Mouse (Mus musculus): Measurements from ENCODE around the gene Cdc42se2.
A peak's percentile ranks its signal among the peaks of the same experiment; 100 is the strongest.

Gene Cdc42se2

GRCm38 (mm10) chr11:54699972-54700371 is 87.5 kb downstream of the Cdc42se2 start:
- DNase-seq = no peak

- no peak for DNase-seq
Observed at GRCm38 (mm10) chr11:54698636-54699035, 88.8 kb downstream of the Cdc42se2 start.

DNA sequence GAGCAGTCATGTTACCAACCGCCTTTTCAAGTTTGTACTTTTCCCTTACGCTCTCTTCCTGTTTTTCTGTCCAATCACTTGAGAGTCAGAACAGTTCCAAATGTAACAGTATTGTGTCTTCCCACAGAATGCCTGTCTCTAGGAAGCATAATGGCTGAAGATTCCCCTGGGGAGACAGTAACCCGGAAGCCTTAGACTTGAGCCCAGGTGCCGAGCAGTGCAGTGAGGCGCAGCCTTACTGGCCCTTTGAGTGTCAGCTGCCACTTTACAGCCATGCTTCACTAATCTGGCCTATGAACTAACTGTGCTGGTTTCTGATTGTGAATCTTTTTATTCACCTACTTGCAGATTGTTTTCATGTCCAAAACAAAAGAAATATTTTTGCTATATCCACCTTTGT is 89.9 kb downstream of the Cdc42se2 start:
- DNase-seq = no peak

DNA sequence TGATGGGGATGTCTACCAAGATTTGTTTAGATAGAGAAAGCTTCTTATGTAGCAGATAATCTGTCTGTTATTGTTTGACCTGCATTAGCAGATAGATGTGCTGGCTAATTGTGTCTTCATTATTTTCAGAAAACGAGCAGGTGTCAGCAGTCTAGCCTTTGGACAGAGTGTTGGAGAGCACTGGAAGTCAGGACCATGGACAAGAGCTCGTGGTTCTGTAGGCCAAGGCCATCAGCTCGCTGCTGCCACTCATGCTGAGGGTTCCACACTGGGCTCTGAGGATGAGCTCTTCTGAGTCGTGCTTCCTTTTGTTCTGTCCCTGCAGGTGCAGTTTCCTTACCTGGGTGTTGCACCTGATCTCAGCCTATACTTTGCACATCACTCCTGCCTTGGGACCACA is 91.5 kb downstream of the Cdc42se2 start:
- peak; percentile 15 for DNase-seq

- DNase-seq = peak; percentile 27
Observed at GRCm38 (mm10) chr11:54694291-54694690, 93.2 kb downstream of the Cdc42se2 start.

GRCm38 (mm10) chr11:54693696-54694095 is 93.8 kb downstream of the Cdc42se2 start:
- DNase-seq = no peak

DNA sequence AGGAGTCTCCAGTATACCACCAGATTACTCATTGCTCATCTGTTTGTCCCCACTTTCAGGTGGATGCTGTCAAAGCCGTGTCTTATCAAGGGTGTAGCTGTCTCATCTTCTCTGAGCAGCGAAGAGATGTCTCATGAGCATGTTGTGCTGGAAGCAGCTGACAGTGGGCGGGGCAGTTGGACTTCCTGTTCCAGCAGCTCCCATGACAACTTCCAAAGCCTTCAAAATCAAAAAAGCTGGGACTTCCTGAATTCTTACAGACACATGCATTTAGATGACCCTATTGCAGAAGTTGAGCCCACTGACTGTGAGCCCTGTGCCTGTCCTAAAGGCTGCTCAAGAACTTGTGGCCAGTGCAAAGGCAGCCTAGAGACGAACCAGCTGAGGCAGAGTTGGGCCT is 96.3 kb downstream of the Cdc42se2 start:
- DNase-seq = no peak

DNA sequence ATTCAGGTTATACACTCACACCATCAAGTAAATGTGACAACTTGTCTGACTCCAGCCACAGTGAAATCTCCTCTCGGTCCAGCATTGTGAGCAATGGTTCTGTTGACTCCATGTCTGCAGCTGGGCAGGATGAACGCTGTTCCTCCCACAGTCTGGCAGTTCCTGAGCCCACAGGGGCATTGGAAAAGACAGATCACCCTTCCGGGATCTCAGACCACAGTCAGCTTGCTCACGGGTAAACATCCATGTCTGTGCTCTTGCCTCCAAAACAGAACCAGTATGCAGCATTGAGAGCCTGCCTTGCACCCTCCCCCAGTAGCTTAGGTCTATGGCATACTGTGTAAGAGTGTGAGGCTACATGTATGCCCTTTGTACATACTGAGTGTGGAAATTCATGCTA is 97.3 kb downstream of the Cdc42se2 start:
- DNase-seq = no peak

GRCm38 (mm10) chr11:54684831-54685230 is 102.6 kb downstream of the Cdc42se2 start:
- DNase-seq = no peak

DNA sequence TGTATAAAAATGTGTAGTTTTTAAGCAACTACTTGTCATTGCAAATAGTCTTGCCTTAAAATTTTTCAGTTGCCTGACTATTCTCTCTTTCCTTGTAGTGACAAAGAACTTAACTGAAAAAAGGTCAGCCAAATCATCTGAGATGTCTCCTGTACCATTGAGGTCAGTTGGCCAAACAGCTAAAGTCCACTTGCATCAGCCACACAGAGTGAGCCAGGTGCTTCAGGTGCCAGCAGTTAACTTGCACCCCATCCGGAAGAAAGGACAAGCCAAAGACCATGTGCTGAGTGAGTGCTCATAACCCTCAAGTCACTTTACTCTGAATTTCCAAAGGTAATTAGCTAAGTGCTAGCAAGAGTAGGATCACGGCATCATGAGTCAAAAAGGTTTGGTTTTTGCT is 108.3 kb downstream of the Cdc42se2 start:
- DNase-seq = no peak

DNA sequence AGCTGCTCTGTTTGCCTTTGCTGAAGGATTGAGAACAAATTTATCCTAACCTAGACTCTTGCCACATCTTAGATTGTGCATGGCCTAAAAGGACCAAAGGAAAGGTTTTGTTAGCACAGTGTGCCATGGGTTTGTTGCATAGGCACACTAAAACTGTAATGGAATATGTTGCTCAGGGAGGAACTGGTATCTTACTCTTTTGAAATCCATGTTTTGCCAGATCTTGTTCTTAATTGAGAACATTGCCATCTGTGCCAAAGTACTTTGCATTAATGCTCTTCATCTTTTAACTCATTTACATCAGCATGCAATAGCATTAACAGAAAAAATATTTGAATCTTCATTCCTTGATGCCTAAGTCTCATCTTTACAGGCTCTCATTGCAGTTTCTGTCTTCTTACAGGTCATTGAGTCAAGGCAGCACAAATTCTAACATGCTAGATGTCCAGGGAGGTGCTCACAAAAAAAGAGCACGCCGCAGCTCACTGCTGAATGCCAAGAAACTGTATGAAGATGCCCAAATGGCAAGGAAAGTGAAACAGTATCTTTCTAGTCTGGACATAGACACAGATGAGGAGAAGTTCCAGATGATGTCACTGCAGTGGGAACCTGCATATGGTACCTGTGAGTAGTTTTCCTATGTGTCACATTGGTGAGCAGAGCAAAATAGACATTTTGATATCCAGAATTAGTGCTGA is 111.5 kb downstream of the Cdc42se2 start:
- no peak for DNase-seq

DNA sequence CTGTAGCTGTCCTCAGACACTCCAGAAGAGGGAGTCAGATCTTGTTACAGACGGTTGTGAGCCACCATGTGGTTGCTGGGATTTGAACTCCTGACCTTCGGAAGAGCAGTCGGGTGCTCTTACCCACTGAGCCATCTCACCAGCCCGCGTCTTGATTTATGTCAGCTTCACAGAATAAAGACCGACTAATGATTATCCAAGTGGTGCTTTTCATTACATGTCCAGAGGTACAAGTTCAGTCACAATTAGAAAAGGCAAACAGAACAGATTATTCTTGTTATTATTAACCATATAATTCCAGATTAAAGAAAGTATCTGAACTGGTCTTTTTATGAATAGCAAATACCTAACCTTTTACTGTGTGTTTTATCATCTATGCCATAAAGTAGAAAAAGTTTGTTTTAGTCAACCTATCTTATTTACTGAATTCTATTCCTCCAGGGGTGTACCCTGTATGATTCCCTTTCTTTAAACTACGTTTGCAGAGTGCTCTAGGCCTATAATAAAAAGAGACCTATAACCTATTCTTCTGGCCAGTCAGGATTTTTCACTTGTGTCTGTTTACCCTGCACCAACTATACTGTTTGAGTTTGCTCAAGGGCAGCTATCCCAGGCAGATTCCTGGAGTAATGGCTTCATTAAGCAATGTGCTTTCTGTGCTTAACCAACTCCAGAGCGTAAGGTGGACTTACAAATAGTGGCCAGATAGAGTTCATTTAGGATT is 113.7 kb downstream of the Cdc42se2 start:
- no peak for DNase-seq

All from retina, postnatal 1 day (tissue).